Mouse (Mus musculus): ENCODE results near the gene Gm28729. TPM values are rescaled to one million over a fixed set of nuclear protein-coding genes. Genes with fewer than 3 reads are reported as not detected.
A peak's percentile ranks its signal among the peaks of the same experiment; 100 is the strongest.

Gm28729 gene
- polyA plus RNA-seq (2012; ENCODE audit: insufficient read depth, insufficient read length, missing spikeins) = not detected in 2 replicates

DNA sequence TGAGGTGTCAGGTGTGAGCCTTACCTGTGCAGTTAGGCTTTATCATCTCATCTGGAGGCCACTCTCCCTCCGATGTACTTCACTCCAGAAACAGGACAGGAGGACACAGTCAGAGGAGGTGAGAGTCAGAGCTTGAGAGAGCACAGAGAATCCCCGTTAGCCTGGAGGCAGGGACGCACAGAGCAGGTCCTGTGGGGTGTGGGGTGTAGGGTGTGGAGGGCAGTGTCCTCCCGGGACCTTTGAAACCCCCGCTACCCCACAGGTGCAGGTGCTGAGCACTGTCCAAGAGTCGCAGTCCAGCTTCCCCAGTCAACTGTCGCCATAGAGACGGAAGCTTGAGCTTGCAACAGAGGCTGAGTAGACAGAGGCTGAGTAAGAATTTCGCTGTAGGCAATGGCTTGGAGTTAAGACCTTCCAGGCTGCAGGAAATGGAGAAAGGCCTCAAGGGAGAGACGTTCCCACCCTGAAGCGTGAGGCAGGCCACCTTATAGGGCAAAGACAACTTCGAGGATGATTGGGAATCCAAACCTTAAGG is at the start of gene Gm28729:
TSS of gene Gm28729 (minus strand) at position 293 of the 535 bp plus-strand sequence.
- TF ChIP-seq CTCF (IDR thresholded peaks at IDR 0.05; ENCODE audit: low read depth, low read length) = no peak
- no peak for TF ChIP-seq POLR2A (IDR thresholded peaks at IDR 0.05; ENCODE audit: borderline replicate concordance, low read depth, low read length)
- Histone ChIP-seq H3K4me1 (ENCODE audit: control insufficient read depth, insufficient read depth, low read length) (peaks cover 20% of the 10 kb centered on the region), H3K4me3 (ENCODE audit: insufficient read depth, low read length) (no peak within 1 kb of the TSS)

DNA sequence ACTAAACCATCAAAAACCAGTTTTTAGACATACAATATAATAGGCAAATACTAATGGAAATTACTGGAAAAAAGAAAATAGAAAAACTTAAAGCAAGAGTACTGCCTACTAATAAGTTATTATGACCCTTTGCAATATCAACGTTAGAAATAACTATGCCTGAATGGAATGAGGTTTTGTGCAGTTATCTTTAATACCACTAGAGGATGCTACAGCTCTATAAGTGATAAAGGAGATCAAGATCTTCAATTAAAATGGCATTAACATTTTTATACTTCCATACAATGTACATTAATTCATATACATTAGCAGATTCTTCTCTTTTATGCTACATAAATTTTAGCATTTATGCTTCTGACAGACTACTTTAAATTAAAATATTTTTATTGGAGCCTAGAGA is 48.2 kb upstream of the Gm28729 start:
- peaks cover 11% of the 10 kb centered on the region for H3K4me1 ChIP-seq (ENCODE audit: control insufficient read depth, insufficient read depth, low read length)
- no peak for TF ChIP-seq CTCF (IDR thresholded peaks at IDR 0.05; ENCODE audit: low read depth, low read length)
- TF ChIP-seq POLR2A (IDR thresholded peaks at IDR 0.05; ENCODE audit: borderline replicate concordance, low read depth, low read length) = no peak

More for the DNA sequence above, at the start of gene Gm28729:
- H3K27ac ChIP-seq (ENCODE audit: insufficient read depth, low read depth, low read length) = no peak within 1 kb of the TSS

DNA sequence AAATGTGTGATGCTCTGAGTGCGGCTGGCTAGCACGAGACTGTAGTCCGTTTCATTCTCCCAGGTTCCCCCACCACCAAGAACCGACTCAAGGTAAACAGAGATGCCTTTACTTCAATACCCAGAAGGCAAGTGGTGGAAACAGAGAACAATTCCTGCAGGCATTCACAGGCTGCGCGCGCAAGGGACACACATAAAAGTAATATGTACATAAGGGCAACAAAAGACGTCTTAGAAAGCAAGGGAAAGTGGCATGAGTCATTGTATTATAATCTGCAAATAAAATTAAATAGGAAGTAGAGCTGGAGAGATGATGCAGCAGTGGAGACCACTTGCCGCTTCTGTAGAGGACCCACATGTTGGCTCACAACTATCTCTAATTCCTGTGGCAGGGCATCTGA is 47.7 kb upstream of the Gm28729 start:
- H3K4me3 ChIP-seq (ENCODE audit: insufficient read depth, low read length) = no peak overlapping the region
- no peak overlapping the region for H3K27ac ChIP-seq (ENCODE audit: insufficient read depth, low read depth, low read length)
- peaks cover 6% of the 10 kb centered on the region for H3K4me1 ChIP-seq (ENCODE audit: control insufficient read depth, insufficient read depth, low read length)
- TF ChIP-seq CTCF (IDR thresholded peaks at IDR 0.05; ENCODE audit: low read depth, low read length) (no peak), POLR2A (IDR thresholded peaks at IDR 0.05; ENCODE audit: borderline replicate concordance, low read depth, low read length) (no peak)

More for the DNA sequence above, 48.2 kb upstream of the Gm28729 start:
- no peak overlapping the region for H3K27ac ChIP-seq (ENCODE audit: insufficient read depth, low read depth, low read length)
- no peak overlapping the region for H3K4me3 ChIP-seq (ENCODE audit: insufficient read depth, low read length)

DNA sequence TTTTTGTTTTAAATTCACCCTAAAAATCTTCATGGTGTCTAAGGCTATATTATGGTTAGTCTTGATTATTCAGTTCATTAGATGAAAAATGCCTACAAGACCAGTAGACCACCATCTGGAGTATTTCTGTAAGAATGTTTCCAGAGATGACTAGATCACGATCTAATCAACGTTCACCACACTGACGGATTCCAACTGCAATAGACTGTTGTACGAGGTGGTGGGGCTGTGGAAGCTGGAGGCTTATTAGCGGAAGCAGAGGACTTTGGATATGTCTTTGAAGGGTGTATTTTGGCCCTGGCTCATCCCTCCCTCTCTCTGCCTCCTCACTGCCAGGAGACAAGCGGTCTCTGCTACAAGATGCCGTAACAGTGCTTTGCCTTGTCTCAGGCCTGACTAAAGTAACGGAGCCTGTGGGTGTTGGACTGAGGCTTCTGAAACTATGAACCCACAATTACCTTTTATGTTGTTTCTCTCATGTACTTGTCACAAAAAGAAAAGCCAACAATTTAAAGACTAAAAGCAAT is 41.5 kb upstream of the Gm28729 start:
- H3K4me1 ChIP-seq (ENCODE audit: control insufficient read depth, insufficient read depth, low read length) = no peaks in the 10 kb centered on the region
- no peak overlapping the region for H3K27ac ChIP-seq (ENCODE audit: insufficient read depth, low read depth, low read length)
- H3K4me3 ChIP-seq (ENCODE audit: insufficient read depth, low read length) = no peak overlapping the region
- TF ChIP-seq CTCF (IDR thresholded peaks at IDR 0.05; ENCODE audit: low read depth, low read length) = no peak
- TF ChIP-seq POLR2A (IDR thresholded peaks at IDR 0.05; ENCODE audit: borderline replicate concordance, low read depth, low read length) = no peak

DNA sequence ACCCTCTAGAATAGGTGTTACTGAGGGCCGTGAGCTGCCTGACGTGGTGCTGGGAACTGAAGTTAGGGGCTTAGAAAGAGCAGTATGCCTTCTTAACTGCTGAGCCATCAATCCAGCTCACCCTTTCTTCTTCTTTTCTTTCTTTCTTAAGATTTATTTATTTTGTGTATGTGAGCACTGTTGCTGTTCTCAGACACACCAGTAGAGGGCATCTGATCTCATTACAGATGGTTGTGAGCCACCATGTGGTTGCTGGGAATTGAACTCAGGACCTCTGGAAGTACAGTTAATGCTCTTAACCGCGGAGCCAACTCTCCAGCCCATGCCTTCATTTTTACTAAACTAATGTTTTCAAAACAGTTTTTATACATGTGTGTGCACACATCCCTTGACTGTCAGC is 38.4 kb upstream of the Gm28729 start:
- no peak overlapping the region for H3K4me3 ChIP-seq (ENCODE audit: insufficient read depth, low read length)
- no peak for TF ChIP-seq POLR2A (IDR thresholded peaks at IDR 0.05; ENCODE audit: borderline replicate concordance, low read depth, low read length)
- TF ChIP-seq CTCF (IDR thresholded peaks at IDR 0.05; ENCODE audit: low read depth, low read length) = no peak; the same call in 1 of the 2 replicates
- peaks cover 13% of the 10 kb centered on the region for H3K4me1 ChIP-seq (ENCODE audit: control insufficient read depth, insufficient read depth, low read length)
- no peak overlapping the region for H3K27ac ChIP-seq (ENCODE audit: insufficient read depth, low read depth, low read length)

DNA sequence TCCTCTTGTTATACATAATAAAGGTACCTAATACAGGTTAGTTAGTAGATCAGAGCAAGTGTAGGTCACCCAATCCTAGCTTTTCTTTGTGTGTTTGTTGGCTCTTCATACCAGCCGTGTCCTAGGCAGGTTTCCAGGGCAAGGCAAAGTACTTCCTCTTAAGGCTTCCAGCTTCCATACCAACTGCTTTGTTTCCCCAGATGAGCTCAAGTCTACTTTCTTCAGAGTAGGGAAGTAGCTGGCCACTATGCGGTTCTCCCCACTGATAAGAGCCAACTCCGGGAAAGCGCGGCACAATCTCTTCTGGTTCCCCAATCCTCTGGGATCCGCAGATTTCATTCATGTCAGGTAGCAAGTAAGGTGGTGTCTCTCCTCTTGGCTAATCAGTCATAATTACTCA is 34.1 kb upstream of the Gm28729 start:
- Histone ChIP-seq H3K27ac (ENCODE audit: insufficient read depth, low read depth, low read length) (peak overlapping the region; percentile 58), H3K4me3 (ENCODE audit: insufficient read depth, low read length) (no peak overlapping the region), H3K4me1 (ENCODE audit: control insufficient read depth, insufficient read depth, low read length) (peaks cover 19% of the 10 kb centered on the region)
- no peak for TF ChIP-seq CTCF (IDR thresholded peaks at IDR 0.05; ENCODE audit: low read depth, low read length)
- no peak for TF ChIP-seq POLR2A (IDR thresholded peaks at IDR 0.05; ENCODE audit: borderline replicate concordance, low read depth, low read length)

DNA sequence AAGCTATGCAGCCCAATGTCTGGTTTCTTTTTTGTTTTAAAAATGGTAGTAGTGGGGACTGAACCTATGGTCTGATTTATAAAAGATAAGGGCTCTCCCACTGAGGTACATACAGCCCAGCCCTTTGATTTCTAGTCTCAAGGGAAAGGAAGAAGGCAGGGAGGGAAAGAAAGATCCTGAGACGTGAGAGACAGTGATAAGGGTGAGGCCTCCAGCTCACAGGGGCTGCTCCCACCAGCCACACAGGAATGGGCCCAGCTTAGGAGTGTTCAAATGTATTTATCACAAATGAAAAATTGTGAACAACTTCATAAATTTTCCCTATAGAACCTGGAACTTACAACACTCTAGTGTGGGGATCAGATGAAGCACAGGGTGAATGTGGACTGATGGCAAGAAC is 33.5 kb upstream of the Gm28729 start:
- peak overlapping the region; percentile 34 for H3K27ac ChIP-seq (ENCODE audit: insufficient read depth, low read depth, low read length)
- H3K4me3 ChIP-seq (ENCODE audit: insufficient read depth, low read length) = no peak overlapping the region
- TF ChIP-seq POLR2A (IDR thresholded peaks at IDR 0.05; ENCODE audit: borderline replicate concordance, low read depth, low read length) = no peak
- H3K4me1 ChIP-seq (ENCODE audit: control insufficient read depth, insufficient read depth, low read length) = peaks cover 19% of the 10 kb centered on the region

DNA sequence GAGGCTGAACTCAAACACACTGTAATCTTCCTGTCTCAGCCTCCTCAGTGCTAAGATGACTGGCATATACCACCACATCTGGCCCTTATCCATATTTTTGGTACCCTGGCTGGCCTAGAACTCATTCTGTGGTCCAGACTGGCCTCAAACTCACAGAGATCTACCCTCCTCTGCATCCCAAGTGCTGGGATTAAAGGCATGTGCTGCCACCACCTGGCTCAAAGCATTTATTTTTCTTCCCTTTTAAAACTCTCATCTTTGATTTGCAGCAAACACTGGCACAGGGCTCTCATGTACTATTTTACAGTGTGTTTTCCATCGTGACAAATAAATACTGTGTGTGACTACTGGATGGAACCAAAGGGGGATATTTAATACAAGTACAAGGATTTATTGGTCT is 29.0 kb upstream of the Gm28729 start:
- Histone ChIP-seq H3K4me3 (ENCODE audit: insufficient read depth, low read length) (no peak overlapping the region), H3K27ac (ENCODE audit: insufficient read depth, low read depth, low read length) (peak overlapping the region; percentile 23; the same call in 1 of the 2 replicates), H3K4me1 (ENCODE audit: control insufficient read depth, insufficient read depth, low read length) (peaks cover 10% of the 10 kb centered on the region)
- TF ChIP-seq CTCF (IDR thresholded peaks at IDR 0.05; ENCODE audit: low read depth, low read length) (0 out of 2 replicates have a peak, but pooled peaks have one; percentile 9), POLR2A (IDR thresholded peaks at IDR 0.05; ENCODE audit: borderline replicate concordance, low read depth, low read length) (no peak)

DNA sequence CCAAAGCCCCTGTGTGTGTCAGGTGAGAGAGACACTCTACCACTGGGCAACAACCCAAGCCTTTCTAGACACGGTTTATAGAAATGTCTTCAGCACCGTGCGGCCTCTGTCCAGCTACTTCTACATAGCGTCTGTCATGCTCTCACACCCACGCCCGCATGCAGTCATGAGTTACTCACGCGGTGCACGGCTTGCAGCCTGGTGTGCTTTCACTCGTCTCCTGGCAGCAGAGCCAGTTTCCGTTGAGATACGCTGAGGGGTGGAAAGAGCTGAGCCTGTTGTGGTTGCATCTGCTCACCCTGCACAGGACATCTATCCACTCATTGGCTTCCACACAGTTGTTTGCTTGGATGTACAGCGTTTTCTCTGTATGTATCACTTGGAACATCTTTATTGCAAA is 20.3 kb upstream of the Gm28729 start:
- no peak for TF ChIP-seq POLR2A (IDR thresholded peaks at IDR 0.05; ENCODE audit: borderline replicate concordance, low read depth, low read length)
- Histone ChIP-seq H3K4me3 (ENCODE audit: insufficient read depth, low read length) (no peak overlapping the region), H3K4me1 (ENCODE audit: control insufficient read depth, insufficient read depth, low read length) (peaks cover 4% of the 10 kb centered on the region; the same call in 1 of the 2 replicates), H3K27ac (ENCODE audit: insufficient read depth, low read depth, low read length) (no peak overlapping the region)

Data from bone marrow macrophage, adult 2 months (primary cell).